Mouse (Mus musculus) kidney, adult 18-20 months (tissue): ENCODE measurements around the gene Wdr35.
"Not testable (repeated sequence)": the region's sequence is repeated elsewhere in the genome, so short reads cannot be mapped to it uniquely, and the experiment has no call there.

Experiments used
- DNase-seq: peaks from one replicate; pipeline ENCODE4 v3.0.0; 2021

Gene Wdr35

DNA sequence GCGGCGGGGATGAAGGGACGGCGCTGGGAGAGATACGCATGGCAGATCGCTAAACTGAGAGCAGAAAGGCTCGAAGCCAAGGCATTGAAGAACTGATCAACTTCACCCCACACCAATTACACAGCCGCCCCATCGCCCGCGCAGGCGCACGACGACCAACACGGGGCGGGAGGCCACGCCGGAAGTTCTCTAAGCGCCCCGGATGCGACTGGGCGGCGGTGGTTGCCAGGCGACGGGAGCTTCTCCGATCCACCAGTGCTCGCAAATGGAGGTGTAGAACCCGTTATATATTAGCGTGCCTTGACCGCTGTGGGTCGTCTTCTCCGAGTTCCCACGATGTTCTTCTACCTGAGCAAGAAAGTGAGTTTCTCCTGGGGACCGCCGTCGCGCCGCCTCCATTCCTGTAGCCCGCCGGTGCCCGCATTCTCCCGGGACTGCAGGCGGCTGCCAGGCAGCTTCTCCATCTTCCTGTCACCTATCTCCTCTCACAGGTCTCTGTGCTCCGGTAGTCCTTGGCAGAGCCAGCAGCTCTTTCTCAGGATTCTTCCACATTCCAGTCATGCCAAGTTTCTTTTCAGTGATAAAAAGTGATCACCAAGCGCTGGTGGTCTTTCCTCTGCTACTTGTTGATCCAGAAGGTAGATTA, at the start of gene Wdr35:
Gene Wdr35, plus strand, starts transcription at position 73 of the 646 bp plus-strand sequence.
- DNase-seq: peak; percentile 88

- no peak for DNase-seq
Measured at GRCm38 (mm10) chr12:8927652-8928051, 46.0 kb upstream of the Wdr35 start.

DNA sequence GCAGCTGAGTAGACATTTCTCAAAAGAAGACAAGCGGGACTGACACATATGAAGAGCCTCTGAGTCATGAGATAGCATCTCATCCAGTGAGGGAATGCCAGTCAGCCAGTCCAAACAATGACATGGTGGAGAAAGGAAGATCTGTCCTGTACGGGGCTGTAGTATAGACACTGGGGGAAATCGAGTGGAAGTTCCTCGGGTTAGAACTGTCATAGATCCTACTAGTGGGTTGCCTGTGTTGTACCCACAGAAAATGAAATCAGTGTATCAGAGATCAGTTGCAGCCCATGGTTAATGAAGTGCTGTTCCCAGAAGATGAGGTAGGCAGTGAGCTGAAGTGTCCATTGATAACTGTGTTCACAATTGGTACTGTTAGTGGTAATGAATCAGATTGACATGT, 44.9 kb upstream of the Wdr35 start:
- no peak for DNase-seq

DNA sequence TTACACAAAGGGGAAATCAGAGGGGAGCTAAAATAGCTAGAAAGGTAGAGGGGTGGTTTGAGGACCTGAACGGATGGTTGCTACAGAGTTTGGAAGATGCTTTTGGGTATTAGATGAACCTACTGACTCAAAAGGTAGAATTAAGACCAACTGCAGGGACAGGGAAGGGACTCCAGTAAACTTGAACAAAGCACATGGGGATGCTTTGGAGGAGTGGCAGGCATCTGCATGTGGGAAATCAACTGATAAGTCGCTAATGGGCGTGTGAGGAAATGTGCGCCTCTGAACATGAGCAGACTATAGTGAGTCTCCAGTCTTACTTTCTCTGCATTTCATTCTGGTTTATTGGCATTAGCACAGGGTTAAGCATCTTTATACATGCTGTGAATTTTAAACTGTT, 42.6 kb upstream of the Wdr35 start:
- no peak for DNase-seq

DNA sequence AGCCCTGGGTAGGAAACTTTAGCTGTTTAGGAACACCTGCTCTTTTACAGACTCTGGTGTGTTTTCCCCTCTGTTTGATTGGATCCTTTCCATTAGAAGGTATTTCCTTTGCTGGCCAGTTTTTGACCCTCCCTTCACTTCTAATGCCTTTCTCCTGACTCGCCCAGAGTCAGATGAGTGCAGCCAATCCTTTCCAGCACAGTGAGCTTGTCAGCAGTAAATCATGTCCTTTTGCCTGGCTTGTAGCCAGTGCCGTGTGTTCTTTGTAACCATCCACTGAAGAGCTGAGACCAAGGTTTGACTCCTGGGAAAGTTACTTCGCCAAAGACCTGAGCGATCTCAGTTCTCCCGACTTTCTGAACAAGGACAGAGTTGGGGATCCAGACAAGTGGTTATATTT, 38.3 kb upstream of the Wdr35 start:
- DNase-seq: peak; percentile 80

GRCm38 (mm10) chr12:8936210-8936609, 37.5 kb upstream of the Wdr35 start:
- not testable (repeated sequence) for DNase-seq

- no peak for DNase-seq
Measured at GRCm38 (mm10) chr12:8939490-8939889, 34.2 kb upstream of the Wdr35 start.

DNA sequence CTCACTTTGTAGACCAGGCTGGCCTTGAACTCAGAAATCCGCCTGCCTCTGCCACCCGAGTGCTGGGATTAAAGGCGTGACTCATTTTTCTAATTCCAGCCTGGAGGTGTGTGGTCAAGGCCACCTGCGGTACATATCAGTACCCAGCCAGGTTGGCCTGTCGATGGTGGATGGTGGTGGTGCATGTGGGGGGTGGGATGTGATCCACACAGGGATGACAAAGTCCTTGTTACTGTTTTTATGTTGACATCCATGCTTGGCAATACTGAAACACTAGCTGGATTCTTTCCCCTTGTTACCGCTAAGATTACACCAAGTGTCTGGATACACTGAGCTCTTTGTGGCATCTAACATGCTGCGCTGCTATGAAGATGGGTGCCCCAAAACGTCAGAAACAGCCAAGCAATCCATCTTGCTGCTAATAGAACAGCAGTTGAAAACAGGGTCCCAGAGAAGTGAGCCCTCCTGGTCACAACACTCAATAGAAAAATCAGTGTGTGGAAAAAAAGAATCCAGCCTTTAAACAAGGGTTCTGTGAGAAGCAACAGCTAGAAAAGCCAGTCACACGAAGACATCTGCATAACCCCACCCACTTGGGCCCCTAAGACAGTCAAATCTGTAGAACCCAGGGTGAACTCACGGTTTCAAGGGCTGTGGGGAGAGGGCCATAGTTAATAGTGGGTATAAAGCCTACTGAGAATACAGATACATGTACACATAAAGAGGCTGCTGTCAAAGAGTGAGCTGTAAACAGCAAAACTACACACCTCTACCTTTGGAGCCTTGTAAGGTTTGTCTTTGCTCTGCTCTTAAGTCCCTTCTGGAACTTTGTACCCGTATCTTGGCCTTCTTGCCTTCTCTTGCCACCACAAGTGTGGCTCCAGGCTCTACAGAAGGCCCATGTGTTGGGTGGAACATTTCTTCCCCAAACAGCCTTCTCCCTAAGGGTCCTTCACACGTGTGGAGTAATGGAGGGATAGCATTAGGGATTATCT, 33.4 kb upstream of the Wdr35 start:
- no peak for DNase-seq

DNA sequence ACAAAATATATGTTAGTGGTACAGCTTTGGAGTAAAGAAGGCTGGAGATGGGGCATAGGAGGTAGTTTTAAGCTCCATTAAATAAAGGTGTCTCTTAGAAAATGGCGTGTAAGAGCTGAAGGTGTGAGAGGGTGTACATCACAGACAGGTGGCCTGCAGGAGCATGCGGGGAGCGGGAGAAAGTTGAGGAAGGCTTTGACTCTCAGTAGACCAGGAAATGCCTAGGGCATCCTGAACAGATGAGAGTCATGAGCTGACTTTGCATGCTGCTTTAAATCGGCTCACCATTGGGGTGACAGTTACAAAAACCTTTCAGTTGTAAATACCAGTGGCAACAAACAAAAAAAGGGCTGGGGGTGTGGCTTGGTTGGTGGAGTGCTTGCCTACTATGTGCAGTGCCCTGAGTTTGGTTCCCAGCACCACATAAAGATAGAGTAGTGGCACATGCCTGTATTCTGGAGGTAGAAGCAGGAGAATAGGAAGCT, 32.5 kb upstream of the Wdr35 start:
- DNase-seq: no peak

DNA sequence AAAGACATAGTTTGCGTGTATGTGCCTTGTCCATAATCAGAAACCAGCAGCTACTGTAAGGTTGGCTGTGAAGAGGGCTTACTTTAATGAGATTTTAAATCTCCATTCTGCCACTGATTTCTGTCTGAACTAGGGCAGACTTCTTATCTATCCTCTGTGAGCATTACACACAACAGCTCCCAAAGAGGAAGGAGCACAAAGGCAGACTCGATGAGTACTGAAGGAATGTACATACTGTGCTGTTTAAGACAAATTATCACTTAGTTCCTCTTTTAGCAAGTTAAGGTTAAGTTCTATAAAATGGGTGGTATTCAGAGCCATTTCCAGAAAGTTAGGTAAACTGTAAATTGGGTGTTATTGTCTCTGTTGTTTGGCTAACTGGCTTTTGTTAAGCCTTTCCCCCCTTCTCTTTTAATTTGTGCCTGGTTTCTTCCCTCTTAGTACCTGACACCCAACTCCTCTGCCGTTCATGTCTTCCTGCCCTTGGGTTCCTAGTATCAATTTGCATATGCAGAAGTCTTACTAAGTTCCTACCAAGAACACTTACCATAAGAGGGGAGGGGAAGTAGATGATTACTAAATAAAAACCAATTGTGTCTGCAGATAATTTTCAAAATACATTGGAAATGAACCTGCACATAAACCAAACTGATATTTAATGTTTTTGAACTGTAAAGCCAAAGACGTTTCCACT, 31.8 kb upstream of the Wdr35 start:
- DNase-seq: no peak

- no peak for DNase-seq
Measured at GRCm38 (mm10) chr12:8947163-8947562, 26.5 kb upstream of the Wdr35 start.

DNA sequence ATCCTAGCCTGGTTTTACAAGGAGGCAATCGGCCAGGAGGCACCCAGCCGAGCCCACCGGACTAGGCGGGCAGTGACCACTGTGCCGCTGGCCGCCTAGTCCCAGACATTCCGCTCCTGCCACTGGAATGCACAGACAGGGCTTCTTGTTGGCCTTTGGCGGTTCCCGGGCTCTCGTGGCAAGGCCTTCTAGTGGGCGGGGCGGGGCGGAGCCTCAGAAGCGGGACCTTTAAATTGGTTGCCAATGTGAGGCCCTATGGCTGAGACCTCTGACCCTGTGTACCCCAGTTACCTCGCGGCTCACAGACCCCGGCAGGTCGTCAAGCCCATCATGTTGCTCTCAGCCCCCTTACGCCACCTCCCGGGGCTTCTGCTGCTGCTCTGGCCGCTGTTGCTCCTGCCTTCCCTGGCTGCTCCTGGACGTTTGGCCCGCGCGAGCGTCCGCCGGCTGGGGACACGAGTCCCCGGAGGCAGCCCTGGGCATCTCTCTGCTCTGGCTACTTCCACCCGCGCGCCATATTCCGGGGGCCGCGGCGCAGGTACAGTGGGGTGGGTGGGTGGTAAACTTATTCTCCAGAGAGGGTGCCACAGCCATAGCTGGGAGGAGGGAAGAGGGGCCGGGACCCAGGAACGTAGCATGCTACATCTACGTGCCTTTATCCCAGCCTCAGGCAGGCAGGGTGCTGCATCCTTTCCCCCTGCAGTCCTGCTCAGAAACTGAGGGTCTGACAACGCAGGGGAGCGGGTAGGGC, 25.8 kb upstream of the Wdr35 start, which contains the start of gene Matn3:
Gene Matn3, plus strand, starts transcription at position 216 of the 751 bp plus-strand sequence.
- peak; percentile 86 for DNase-seq

DNA sequence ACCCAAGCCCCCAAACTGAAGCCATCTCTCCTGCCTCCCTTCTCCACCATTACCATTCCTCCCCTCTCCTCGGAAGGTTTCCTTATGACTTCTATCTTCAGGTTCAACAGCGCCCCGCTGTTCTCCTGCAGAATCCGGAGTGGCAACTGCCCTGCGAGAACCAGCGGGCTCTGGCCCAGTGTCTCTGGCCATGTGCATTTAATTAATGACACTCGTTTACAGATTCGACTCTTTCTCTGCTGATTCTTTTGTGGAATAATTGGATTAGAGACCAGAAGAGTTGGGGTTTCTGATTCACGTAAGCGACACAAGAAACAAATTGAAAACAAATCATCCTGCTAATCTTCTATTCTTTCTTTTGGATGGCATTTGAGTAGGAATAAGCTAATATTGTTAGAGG, 20.6 kb upstream of the Wdr35 start:
- DNase-seq: no peak

DNA sequence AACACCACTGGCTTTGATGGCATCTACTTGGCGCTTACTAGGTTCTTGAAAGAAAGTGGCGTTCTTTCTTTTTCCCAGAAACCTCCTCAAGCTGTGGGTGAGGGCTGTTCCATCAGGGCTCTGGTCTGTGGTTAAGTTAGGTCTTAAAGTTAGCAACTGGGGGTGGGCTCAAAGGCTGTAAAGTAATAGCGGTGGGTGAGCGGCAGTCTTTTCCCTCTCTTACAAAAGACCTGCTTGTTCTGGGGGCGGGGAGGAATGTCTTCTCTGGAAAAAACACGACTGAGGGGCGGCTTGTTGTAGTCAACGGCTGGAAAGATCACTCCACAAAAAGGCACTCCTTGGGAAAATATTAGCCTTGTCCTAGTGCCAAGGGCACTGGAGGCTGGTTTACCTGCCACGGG, 19.5 kb upstream of the Wdr35 start:
- DNase-seq: no peak

DNA sequence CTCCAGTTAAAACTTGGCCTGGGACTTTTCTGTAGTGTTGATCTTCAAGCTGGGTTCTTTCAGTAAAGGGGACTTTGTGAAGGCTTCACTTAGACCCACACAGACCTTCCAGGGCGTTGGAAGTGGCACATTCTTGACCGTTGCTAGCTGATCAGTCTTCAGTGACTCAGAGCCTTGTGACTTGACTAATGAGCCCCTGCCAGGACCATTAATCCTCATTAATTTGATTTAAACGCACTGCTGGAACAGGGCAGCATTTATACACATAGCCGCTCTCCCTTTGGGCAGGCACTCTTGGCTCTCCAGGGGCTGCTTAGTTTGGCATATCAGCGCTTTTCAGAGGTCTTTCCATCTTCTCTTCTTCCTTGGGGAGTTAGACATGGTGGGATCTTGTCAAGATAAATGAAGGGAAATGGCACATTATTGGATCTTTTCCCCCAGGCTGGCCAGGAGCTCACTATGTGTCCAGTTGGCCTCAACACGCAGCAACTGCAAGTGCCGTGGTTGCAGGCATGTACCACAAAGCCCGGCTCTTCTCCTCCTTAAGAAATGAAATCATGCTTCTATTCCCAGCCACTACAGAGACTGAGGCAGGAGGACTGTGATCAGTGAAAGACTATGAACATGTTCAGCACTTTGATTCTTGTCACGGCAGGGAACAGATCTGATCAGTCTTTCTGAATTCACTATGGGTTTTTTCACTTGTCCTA, 11.9 kb upstream of the Wdr35 start:
- peak; percentile 19 for DNase-seq

DNA sequence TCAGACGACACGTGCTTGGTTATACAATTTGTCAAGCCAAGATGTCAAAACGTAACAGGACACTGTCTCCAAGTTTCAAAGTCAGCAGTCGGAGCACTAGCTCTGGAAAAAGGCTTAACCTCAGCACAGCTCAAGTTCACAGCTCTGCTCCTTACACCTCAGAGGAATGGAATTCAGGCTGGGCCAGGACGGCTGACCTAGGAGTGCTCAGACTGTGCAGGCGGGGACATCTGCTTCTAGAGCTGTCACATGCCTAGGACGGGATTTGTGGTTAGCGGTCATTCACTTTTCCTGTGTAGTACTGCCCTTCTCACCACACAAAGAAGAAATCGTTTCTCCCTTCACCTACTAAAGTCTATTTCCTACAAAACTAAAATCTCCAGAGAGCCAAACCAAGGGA, 3.9 kb upstream of the Wdr35 start:
- DNase-seq: peak; percentile 45

- no peak for DNase-seq
Measured at GRCm38 (mm10) chr12:8975076-8975475, 1.4 kb downstream of the Wdr35 start.

DNA sequence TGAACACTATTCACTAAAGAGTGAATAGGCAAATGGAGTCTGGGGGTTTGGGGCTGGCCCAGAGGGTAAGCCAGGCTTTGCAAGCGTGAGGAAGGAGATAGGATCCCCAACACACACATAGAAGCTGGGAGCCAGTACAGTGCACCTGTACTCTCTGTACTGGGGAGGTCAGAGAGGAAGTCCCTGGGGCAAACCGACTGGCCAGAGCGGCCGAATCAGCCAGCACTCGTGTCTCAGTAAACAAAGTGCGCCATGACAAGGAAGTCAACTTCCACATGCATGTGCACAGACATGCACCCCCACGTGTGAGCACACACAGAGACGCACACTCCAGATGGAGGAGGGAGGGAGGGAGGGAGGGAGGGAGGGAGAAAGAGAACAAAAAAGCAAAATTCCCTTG, 19.5 kb downstream of the Wdr35 start:
- no peak for DNase-seq

GRCm38 (mm10) chr12:8998318-8998717, 24.6 kb downstream of the Wdr35 start:
- no peak for DNase-seq

GRCm38 (mm10) chr12:9002038-9002648, 28.5 kb downstream of the Wdr35 start:
- DNase-seq: peak; percentile 40

DNA sequence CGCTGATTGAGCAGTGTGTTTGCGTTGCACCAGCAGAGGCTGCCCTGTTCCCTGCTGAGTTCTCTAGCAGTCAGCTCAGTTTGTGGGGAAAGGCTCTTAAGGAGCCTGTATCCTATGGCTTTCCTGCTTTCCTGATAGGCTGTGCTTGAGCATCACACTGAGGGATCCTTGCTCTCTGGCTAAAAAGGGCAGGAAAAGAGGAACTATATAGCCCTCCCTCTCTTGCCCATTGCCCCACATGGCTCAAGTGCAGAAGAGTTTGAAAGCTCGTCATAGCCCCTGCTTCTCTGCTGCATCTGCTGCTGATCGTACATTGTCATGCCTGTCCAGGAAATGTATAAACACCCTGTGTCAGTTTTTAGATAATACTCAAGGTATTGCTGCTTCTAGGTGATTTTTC, 33.5 kb downstream of the Wdr35 start:
- no peak for DNase-seq
